Mouse (Mus musculus) hindbrain, embryonic 16.5 days (tissue): Measurements from ENCODE around the gene Colgalt1. TPM values are rescaled to one million over a fixed set of nuclear protein-coding genes. Genes with fewer than 3 reads are reported as not detected.
A peak's percentile ranks its signal among the peaks of the same experiment; 100 is the strongest.

Experiments
- ATAC-seq: fragments of 200-750 bp; cut with Nextera tagmentation; 2 replicates; pipeline ENCODE4 v1.8.0; 2017; ENCODE audit warnings: moderate TSS enrichment, moderate library complexity
- H3K27ac ChIP-seq: fragments of 300-500 bp; sonication (generic); 2 replicates; pipeline ENCODE4 v1.5.1; 2014; ENCODE audit warnings: low read depth, mild to moderate bottlenecking, control low read depth, low read length, moderate library complexity
- H3K27me3 ChIP-seq: fragments of 300-500 bp; sonication (generic); replicated peaks from 2 replicates; pipeline ENCODE4 v1.6.1; 2014; ENCODE audit warnings: low read length; ENCODE audit not compliant: control insufficient read depth, insufficient read depth
- H3K36me3 ChIP-seq: fragments of 300-500 bp; sonication (generic); 2 replicates; pipeline ENCODE4 v1.6.1; 2014; ENCODE audit warnings: mild to moderate bottlenecking, low read length, moderate library complexity, mixed read lengths; ENCODE audit not compliant: control insufficient read depth, insufficient read depth
- H3K4me1 ChIP-seq: fragments of 300-500 bp; sonication (generic); 2 replicates; pipeline ENCODE4 v1.6.1; 2014; ENCODE audit warnings: low read depth, low read length; ENCODE audit not compliant: control insufficient read depth, insufficient read depth
- H3K4me2 ChIP-seq: fragments of 300-500 bp; sonication (generic); 2 replicates; pipeline ENCODE4 v1.6.1; 2014; ENCODE audit warnings: mild to moderate bottlenecking, low read length, control low read depth, moderate library complexity
- H3K4me3 ChIP-seq: fragments of 300-500 bp; sonication (generic); 2 replicates; pipeline ENCODE4 v1.5.1; 2014; ENCODE audit warnings: mild to moderate bottlenecking, low read length, control low read depth, moderate library complexity
- H3K9ac ChIP-seq: fragments of 300-500 bp; sonication (generic); 2 replicates; pipeline ENCODE4 v1.6.1; 2014; ENCODE audit warnings: low read depth, mild to moderate bottlenecking, control low read depth, low read length, moderate library complexity
- H3K9me3 ChIP-seq: fragments of 300-500 bp; sonication (generic); 2 replicates; pipeline ENCODE4 v1.6.1; 2014; ENCODE audit warnings: mild to moderate bottlenecking, low read length, moderate library complexity; ENCODE audit not compliant: control insufficient read depth
- WGBS: fragments of 180-500 bp; shearing (Covaris S2); extraction: QIAGEN DNeasy Blood & Tissue Kit; methylation state at CpG from one replicate; pipeline ENCODE4 v1.1.7; 2014; 5-methylcytosine and 5-hydroxymethylcytosine counted together
- polyA plus RNA-seq: library from polyadenylated mRNA; unstranded; fragments of >200 nt; fragmentation: Nextera tagmentation; extraction: Ambion mirVana; gene quantifications from 2 replicates; pipeline ENCODE4 v1.2.1, GENCODE M21; 2015

Gene Colgalt1
- polyA plus RNA-seq, 1 experiment from 2014 or later, result 62.1 TPM

GRCm38 (mm10) chr8:71654600-71654999 lies 43.8 kb downstream of the Colgalt1 start:
- H3K4me2 ChIP-seq, result 0 out of 2 replicates have a peak overlapping the region, but pooled peaks have one; percentile 15
- H3K9me3 ChIP-seq, result no peaks in the 10 kb centered on the region
- ATAC-seq, result no peak
- H3K27me3 ChIP-seq, result peaks cover 21% of the 10 kb centered on the region
- WGBS, result 6% methylated on average over 24 of the region's 24 CpGs
- H3K4me3 ChIP-seq, result no peak overlapping the region
- H3K9ac ChIP-seq, result no peak overlapping the region
- peaks cover 28% of the 10 kb centered on the region for H3K36me3 ChIP-seq
- H3K4me1 ChIP-seq, result no peaks in the 10 kb centered on the region
- H3K27ac ChIP-seq, result no peak overlapping the region

- Histone ChIP-seq H3K9me3 (no peaks in the 10 kb centered on the region), H3K27ac (no peak overlapping the region), H3K4me1 (peaks cover 5% of the 10 kb centered on the region; the same call in 1 of the 2 replicates), H3K27me3 (peaks cover 25% of the 10 kb centered on the region), H3K4me2 (no peak overlapping the region), H3K36me3 (peaks cover 26% of the 10 kb centered on the region), H3K9ac (no peak overlapping the region; the same call in 1 of the 2 replicates), H3K4me3 (no peak overlapping the region)
- ATAC-seq, result no peak
- WGBS, result 22% methylated on average over 8 of the region's 9 CpGs
Measured at GRCm38 (mm10) chr8:71657816-71658215, 47.0 kb downstream of the Colgalt1 start.

GRCm38 (mm10) chr8:71658515-71659049 lies 47.8 kb downstream of the Colgalt1 start:
- no peak overlapping the region for H3K9ac ChIP-seq
- H3K4me1 ChIP-seq, result peaks cover 5% of the 10 kb centered on the region; the same call in 1 of the 2 replicates
- no peaks in the 10 kb centered on the region for H3K9me3 ChIP-seq
- no peak overlapping the region for H3K27ac ChIP-seq
- 32% methylated on average over 17 of the region's 17 CpGs for WGBS
- H3K36me3 ChIP-seq, result peaks cover 27% of the 10 kb centered on the region
- peaks cover 25% of the 10 kb centered on the region for H3K27me3 ChIP-seq
- ATAC-seq, result no peak
- H3K4me2 ChIP-seq, result no peak overlapping the region
- no peak overlapping the region for H3K4me3 ChIP-seq

- Histone ChIP-seq H3K27ac (peak overlapping the region; percentile 39; the same call in 1 of the 2 replicates), H3K4me2 (no peak overlapping the region), H3K4me3 (no peak overlapping the region), H3K4me1 (peaks cover 5% of the 10 kb centered on the region; the same call in 1 of the 2 replicates), H3K36me3 (peaks cover 28% of the 10 kb centered on the region), H3K9ac (no peak overlapping the region), H3K27me3 (peaks cover 25% of the 10 kb centered on the region), H3K9me3 (no peaks in the 10 kb centered on the region)
- WGBS, result 70% methylated on average over 1 of the region's 1 CpGs
- peak; percentile 17; the same call in 1 of the 2 replicates for ATAC-seq
Measured at GRCm38 (mm10) chr8:71659751-71660150, 49.0 kb downstream of the Colgalt1 start.

- Histone ChIP-seq H3K4me2 (no peak overlapping the region), H3K4me3 (no peak overlapping the region), H3K36me3 (peaks cover 28% of the 10 kb centered on the region), H3K27ac (no peak overlapping the region), H3K4me1 (peaks cover 5% of the 10 kb centered on the region; the same call in 1 of the 2 replicates), H3K9ac (peak overlapping the region; percentile 17; the same call in 1 of the 2 replicates), H3K27me3 (peaks cover 20% of the 10 kb centered on the region), H3K9me3 (no peaks in the 10 kb centered on the region)
- peak; percentile 58 for ATAC-seq
- 7% methylated on average over 36 of the region's 36 CpGs for WGBS
Measured at GRCm38 (mm10) chr8:71660325-71661120, 49.7 kb downstream of the Colgalt1 start.

- H3K27me3 ChIP-seq, result no peaks in the 10 kb centered on the region
- ATAC-seq, result no peak
- H3K36me3 ChIP-seq, result peaks cover 15% of the 10 kb centered on the region
- H3K9ac ChIP-seq, result no peak overlapping the region
- H3K27ac ChIP-seq, result no peak overlapping the region
- WGBS, result 8% methylated on average over 22 of the region's 22 CpGs
- H3K9me3 ChIP-seq, result no peaks in the 10 kb centered on the region
- peak overlapping the region; percentile 2; the same call in 1 of the 2 replicates for H3K4me2 ChIP-seq
- peaks cover 30% of the 10 kb centered on the region for H3K4me1 ChIP-seq
- H3K4me3 ChIP-seq, result no peak overlapping the region
Measured at GRCm38 (mm10) chr8:71665331-71666130, 54.7 kb downstream of the Colgalt1 start.

- Histone ChIP-seq H3K4me1 (peaks cover 30% of the 10 kb centered on the region), H3K4me3 (no peak overlapping the region), H3K36me3 (peaks cover 15% of the 10 kb centered on the region), H3K4me2 (no peak overlapping the region; the same call in 1 of the 2 replicates), H3K9ac (peak overlapping the region; percentile 28), H3K9me3 (no peaks in the 10 kb centered on the region), H3K27ac (peak overlapping the region; percentile 62; the same call in 1 of the 2 replicates), H3K27me3 (no peaks in the 10 kb centered on the region)
- no peak for ATAC-seq
- 25% methylated on average over 1 of the region's 1 CpGs for WGBS
Measured at GRCm38 (mm10) chr8:71666855-71667254, 56.1 kb downstream of the Colgalt1 start.

- WGBS, result 36% methylated on average over 5 of the region's 5 CpGs
- H3K9ac ChIP-seq, result peak overlapping the region; percentile 28
Measured at GRCm38 (mm10) chr8:71667256-71667655, 56.5 kb downstream of the Colgalt1 start.

More at GRCm38 (mm10) chr8:71667256-71667655, 56.5 kb downstream of the Colgalt1 start:
- Histone ChIP-seq H3K9me3 (no peaks in the 10 kb centered on the region), H3K4me2 (peak overlapping the region; percentile 11; the same call in 1 of the 2 replicates), H3K4me3 (no peak overlapping the region), H3K27me3 (no peaks in the 10 kb centered on the region), H3K4me1 (peaks cover 34% of the 10 kb centered on the region), H3K36me3 (peaks cover 14% of the 10 kb centered on the region), H3K27ac (peak overlapping the region; percentile 62)
- ATAC-seq, result no peak
